Mouse (Mus musculus): Measurements from ENCODE around the gene Clock.

- TF ChIP-seq CTCF (IDR thresholded peaks at IDR 0.05; ENCODE audit: extremely low read depth, insufficient read depth, insufficient read length, insufficient replicate concordance), result no peak
- no peak for TF ChIP-seq POLR2A (IDR thresholded peaks at IDR 0.05; ENCODE audit: low read depth, low read length)
Measured at GRCm38 (mm10) chr5:76289234-76289691, 15.3 kb downstream of the Clock start.

Data from spleen, adult 2 months (tissue).